Comparison of ENCODE assay signal across 16 mouse cellular contexts in the genomic region with DNA sequence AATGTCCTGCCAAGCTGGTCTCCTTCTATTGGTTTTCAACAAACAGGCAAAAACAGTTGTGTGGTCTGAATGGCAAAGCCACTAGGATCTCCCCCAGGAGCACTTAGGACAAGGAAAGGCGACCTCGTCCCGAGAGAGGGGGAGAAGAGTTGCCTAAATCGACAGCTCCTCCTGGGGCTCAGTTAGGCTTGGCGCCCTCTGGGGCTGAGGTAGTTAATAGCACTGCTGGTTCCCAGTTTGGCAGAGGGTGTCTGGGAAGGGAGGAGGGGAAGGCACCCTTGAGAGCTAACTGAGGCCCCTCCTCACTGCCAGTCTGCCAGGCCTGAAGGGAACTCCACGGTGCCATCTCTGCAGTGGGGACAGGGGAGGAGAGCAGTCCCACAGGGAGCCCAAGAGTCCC. TPM values are rescaled to one million over a fixed set of nuclear protein-coding genes. Genes with fewer than 3 reads are reported as not detected.
A peak's percentile ranks its signal among the peaks of the same experiment; 100 is the strongest.
DNase-seq lines count a peak whose midpoint lies in the region; ATAC-seq and TF ChIP-seq lines count a peak whose summit lies in the region.
"Had no signal": no experiment of that assay in that cellular context is flagged by ENCODE, and none has a peak within 500 bp of the region (broad histone marks: within the 10 kb centered on the region; RNA-seq: fewer than 3 reads in every experiment).

No protein-coding gene starts in this region.

- no peak for TF ChIP-seq EP300 in liver, postnatal 0 days (IDR thresholded peaks at IDR 0.05; ENCODE audit: low read depth)

- no peak overlapping the region for H3K4me3 ChIP-seq in liver, postnatal 0 days (ENCODE audit: low read depth, low read length)
- H3K4me3 ChIP-seq in E14TG2a.4 (replicated peaks; ENCODE audit: low read length): 0 out of 2 replicates have a peak overlapping the region, but pooled peaks have one; percentile 10
- H3K4me3 ChIP-seq: heart, embryonic 13.5 days; lung, embryonic 15.5 days; myocyte had no signal

- no peak overlapping the region for H3K9ac ChIP-seq in liver, postnatal 0 days (replicated peaks)
- H3K9ac ChIP-seq: heart, embryonic 13.5 days; hindbrain, embryonic 14.5 days; lung, embryonic 15.5 days had no signal

- H3K27ac ChIP-seq in liver, postnatal 0 days (ENCODE audit: low read depth): no peak overlapping the region
- H3K27ac ChIP-seq: heart, embryonic 13.5 days; hindbrain, embryonic 14.5 days; lung, embryonic 15.5 days had no signal

- no peak overlapping the region for H3K4me2 ChIP-seq in liver, postnatal 0 days (ENCODE audit: low read depth, low read length)
- H3K4me2 ChIP-seq: heart, embryonic 13.5 days; hindbrain, embryonic 14.5 days; lung, embryonic 15.5 days had no signal

- H3K36me3 ChIP-seq in liver, postnatal 0 days (replicated peaks; ENCODE audit: insufficient read depth, low read length): 0 out of 2 replicates have a peak, but pooled peaks cover 2% of the 10 kb centered on the region
- H3K36me3 ChIP-seq in E14TG2a.4 (ENCODE audit: insufficient read depth, low read length): peaks cover 72% of the 10 kb centered on the region

- 69% methylated on average over 6 of the region's 6 CpGs for WGBS in liver, postnatal 0 days (ENCODE audit: insufficient replicate concordance)

- no peaks in the 10 kb centered on the region for H3K4me1 ChIP-seq in liver, postnatal 0 days (ENCODE audit: insufficient read depth)
- peaks cover 82% of the 10 kb centered on the region for H3K4me1 ChIP-seq in E14TG2a.4 (replicated peaks; ENCODE audit: low read depth, low read length)
- H3K4me1 ChIP-seq: heart, embryonic 13.5 days; lung, embryonic 15.5 days had no signal

- DNase-seq in adrenal gland, postnatal 14 days: peak; percentile 34
- no peak for DNase-seq in adrenal gland, adult 18-20 months (ENCODE audit: low spot score in 2 of 2)
- DNase-seq in liver, postnatal 0 days: no peak
- no peak for DNase-seq in liver
- no peak for DNase-seq in ovary, postnatal 36 days (ENCODE audit: low spot score)
- no peak for DNase-seq in cerebellum, adult 9-10 months
- DNase-seq: kidney, postnatal 4 days had no signal

- no peaks in the 10 kb centered on the region for H3K9me3 ChIP-seq in liver, postnatal 0 days (ENCODE audit: low read length)
- no peaks in the 10 kb centered on the region for H3K9me3 ChIP-seq in E14TG2a.4 (ENCODE audit: low read length)
- H3K9me3 ChIP-seq: heart, embryonic 13.5 days; lung, embryonic 15.5 days had no signal

- no peaks in the 10 kb centered on the region for H3K27me3 ChIP-seq in liver, postnatal 0 days (ENCODE audit: insufficient read depth, low read length)
- H3K27me3 ChIP-seq in E14TG2a.4 (ENCODE audit: insufficient read depth, low read length): no peaks in the 10 kb centered on the region
- H3K27me3 ChIP-seq: heart, embryonic 13.5 days; lung, embryonic 15.5 days had no signal

- TF ChIP-seq CTCF in liver, postnatal 0 days (IDR thresholded peaks at IDR 0.05; ENCODE audit: low read depth): peak; percentile 50
- TF ChIP-seq CTCF in E14TG2a.4 (conservative IDR thresholded peaks at IDR 0.05; ENCODE audit: low read length): peak; percentile 34

- no peak for ATAC-seq in liver, postnatal 0 days
- ATAC-seq in megakaryocyte progenitor cell, adult 5-6 weeks (replicated peaks; ENCODE audit: poor library complexity): peak; percentile 42; the same call in 1 of the 2 replicates

RNA-seq across cellular contexts. Expression of gene B4galnt2, which starts 44.5 kb away (rescaled TPM):
- not detected in 2 replicates for total RNA-seq in adrenal gland, postnatal 14 days (2021)
- not detected for total RNA-seq in adrenal gland, adult 18-20 months (2021)
- polyA plus RNA-seq in liver, postnatal 0 days (2015; fragmentation: Nextera tagmentation; extraction: Ambion mirVana): 0.14 and 0.18 TPM in 2 replicates
- total RNA-seq in megakaryocyte progenitor cell, adult 5-6 weeks (2015): not detected in 2 replicates
- not detected in 2 replicates for total RNA-seq in megakaryocyte progenitor cell, adult 5-6 weeks (2017)
- total RNA-seq: gastrocnemius, adult 18-20 months; left cerebral cortex, postnatal 10 days had no signal
- polyA plus RNA-seq: C2C12; hindbrain, embryonic 14.5 days had no signal

RNA-seq across cellular contexts. Expression of gene Igf2bp1, which starts 46.6 kb away (rescaled TPM):
- 5.0 and 8.4 TPM in 2 replicates for total RNA-seq in adrenal gland, postnatal 14 days (2021)
- total RNA-seq in adrenal gland, adult 18-20 months (2021): under 1 TPM; 0.22 to 0.53 TPM
- 1.6 and 2.8 TPM in 2 replicates for polyA plus RNA-seq in liver, postnatal 0 days (2015; fragmentation: Nextera tagmentation; extraction: Ambion mirVana)
- not detected in 2 replicates for total RNA-seq in megakaryocyte progenitor cell, adult 5-6 weeks (2015)
- not detected in 2 replicates for total RNA-seq in megakaryocyte progenitor cell, adult 5-6 weeks (2017)
- total RNA-seq: gastrocnemius, adult 18-20 months had no signal
